Mouse (Mus musculus): Measurements from ENCODE around the gene Mtus2. TPM values are rescaled to one million over a fixed set of nuclear protein-coding genes. Genes with fewer than 3 reads are reported as not detected.

The Mtus2 gene
- total RNA-seq, 1 experiment from 2014 or later = 3.0 TPM

DNA sequence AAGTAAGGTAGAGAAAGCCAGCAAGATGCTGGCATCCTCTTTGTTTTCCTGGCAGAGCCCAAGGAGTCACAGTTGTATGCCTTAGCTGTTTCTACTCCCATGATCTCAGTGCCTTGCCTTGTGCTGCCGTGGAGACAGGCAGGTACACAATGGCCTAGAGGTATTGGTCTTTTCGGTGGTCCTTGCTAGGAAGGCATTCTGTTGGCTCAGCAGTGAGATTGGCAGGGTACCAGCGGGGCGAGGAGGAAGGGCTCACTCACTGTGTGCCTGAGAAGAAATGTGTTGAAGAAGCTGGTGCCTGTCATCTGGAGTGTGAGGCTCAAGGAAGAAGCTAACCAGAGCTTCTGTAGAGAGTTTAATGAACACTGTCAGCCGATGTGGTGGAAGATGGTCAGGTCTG, 1.4 kb upstream of the Mtus2 start:
- no peak for ATAC-seq (ENCODE audit: extremely low read depth, insufficient number of reproducible peaks, low FRiP score, poor library complexity, severe bottlenecking)

DNA sequence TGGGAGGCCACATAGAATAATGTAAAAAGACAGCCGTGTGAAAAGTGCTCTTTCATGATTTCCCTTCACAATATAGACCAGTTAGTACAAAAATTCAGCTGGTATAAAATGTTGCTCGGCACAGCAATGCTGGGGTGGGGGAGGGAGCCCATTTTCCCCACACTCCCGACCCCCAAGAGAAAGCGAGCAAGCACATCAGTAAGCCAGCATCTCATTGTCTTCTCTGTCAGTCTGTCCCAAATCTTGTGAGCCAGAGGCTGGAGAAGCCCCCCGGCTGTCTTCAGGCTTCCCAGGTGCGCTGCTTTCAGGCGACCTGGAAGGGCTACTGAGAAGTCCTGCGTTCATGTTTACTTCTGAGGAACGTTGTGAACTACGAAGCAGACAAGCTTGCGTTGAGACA, 699 bp upstream of the Mtus2 start:
- no peak for ATAC-seq (ENCODE audit: extremely low read depth, insufficient number of reproducible peaks, low FRiP score, poor library complexity, severe bottlenecking)

DNA sequence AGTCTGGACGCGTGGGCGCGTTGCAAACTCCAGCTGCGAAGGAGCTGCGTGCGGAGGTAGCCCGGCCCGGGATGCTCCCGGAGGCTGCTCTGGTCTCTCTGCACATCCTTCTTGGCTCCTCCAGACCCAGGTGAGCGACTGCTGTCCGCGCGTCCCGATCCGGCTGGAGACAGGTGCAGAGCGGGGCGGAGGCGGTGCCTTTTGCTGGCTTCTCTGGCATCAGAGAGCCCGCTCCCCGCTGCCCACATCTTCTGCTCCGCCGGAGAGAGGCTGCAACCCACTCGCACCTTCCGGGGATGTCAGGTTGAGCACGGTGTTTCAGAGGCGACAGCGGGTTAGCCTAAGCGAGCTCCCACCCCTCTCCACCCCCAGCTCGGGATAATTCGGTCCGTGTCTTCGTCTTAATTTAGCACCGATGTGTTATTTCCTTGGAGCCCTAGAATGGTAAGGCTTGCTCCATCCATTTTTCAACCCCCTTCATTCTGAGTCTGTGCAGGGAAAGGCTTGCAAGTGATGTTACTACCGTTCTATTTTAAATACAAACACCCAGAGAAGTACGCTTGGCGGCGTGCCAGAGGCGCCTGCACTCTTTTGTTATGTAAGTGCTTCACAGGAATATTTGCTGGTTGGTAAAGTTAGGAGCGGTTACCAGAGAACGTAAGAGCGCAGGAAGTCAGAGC, 612 bp downstream of the Mtus2 start:
- no peak for ATAC-seq (ENCODE audit: extremely low read depth, insufficient number of reproducible peaks, low FRiP score, poor library complexity, severe bottlenecking)

DNA sequence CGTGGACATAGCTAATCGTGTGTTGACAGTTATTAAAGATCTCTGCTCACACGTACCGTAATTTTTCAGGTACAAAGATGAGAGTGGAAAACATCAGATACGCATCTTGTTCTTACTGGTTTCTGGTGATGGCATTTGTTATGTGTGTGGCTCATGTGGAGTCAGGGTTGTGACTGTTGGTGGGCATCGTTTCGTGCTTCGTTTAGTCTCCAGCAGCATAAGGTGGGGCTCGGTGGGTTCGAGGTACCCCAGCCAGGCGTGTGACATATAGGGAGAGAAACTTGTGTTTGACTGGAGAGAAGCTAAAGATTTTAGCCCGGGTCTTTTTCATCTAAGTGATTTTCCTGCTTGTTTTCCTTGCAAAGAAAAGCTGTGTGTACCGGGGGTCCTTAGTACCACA, 1.4 kb downstream of the Mtus2 start:
- ATAC-seq (ENCODE audit: extremely low read depth, insufficient number of reproducible peaks, low FRiP score, poor library complexity, severe bottlenecking) = no peak

DNA sequence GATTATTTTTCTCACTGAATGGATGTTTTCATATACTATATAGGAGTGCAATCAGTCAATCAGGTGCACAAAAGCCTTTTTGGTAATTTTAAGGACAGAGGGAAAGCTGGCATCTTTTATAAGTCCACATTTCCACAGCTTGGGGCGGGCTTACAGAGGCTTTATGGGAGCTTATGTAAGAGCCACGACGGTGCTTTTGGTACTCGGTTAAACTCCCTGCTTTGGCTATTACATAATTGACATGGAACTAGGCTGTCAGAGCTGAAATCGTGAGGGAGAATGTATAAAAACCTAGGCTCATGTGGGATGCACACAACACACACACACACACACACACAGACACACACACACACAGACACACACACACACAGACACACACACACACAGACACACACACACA, 2.0 kb downstream of the Mtus2 start:
- ATAC-seq (ENCODE audit: extremely low read depth, insufficient number of reproducible peaks, low FRiP score, poor library complexity, severe bottlenecking) = no peak

DNA sequence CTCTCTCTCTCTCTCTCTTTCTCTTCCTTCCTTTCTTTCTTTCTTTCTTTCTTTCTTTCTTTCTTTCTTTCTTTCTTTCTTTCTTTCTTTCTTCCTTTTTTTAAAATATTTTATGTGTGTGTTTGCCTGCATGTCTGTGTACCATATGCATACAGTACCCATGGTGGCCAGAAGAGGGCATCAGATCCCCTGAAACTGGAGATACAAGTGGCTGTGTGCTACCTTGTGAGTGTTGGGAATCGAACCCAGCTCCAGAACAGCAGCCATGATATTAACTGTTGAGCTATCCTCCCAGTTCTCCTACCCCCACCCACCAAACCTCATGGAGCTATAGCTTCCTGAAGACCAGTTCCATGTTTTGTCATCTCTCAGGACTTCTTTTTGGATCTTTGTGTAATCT, 3.7 kb downstream of the Mtus2 start:
- ATAC-seq (ENCODE audit: extremely low read depth, insufficient number of reproducible peaks, low FRiP score, poor library complexity, severe bottlenecking) = no peak

DNA sequence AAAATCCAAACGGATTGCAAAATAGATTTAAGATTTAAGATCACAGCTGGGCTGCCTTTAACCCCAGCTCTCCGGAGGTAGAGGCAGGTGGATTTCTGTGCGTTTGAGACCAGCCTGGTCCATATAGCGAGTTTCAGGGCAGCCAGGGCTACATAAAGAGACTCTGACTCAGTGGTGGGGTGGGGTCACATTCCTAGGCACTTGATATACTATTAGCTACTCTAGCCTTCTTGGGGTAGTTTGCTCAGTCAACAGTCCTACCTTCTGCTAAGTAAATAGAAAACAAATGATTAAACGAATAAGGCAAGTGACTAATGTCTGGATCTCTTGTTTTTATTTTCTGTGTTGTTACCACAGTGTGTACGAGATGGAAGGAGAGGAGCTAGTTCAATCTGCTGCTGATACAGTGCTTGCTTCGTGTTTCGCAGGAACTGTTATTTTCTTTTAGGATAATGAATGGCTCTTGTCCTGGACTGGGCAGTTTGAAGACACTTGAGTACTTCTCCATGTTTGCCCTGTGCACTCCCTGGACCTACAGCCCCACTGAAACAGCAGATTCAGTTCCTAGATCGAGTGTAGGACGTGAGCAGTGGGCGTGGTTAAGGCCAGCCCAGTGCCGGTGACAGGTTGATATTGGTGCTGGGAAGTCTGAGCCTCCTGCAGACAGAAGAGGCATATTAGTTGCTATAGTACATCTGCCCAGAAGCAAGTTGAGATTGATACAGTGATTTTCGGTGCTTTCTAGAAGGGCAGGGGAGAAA, 6.9 kb downstream of the Mtus2 start:
- no peak for ATAC-seq (ENCODE audit: extremely low read depth, insufficient number of reproducible peaks, low FRiP score, poor library complexity, severe bottlenecking)

DNA sequence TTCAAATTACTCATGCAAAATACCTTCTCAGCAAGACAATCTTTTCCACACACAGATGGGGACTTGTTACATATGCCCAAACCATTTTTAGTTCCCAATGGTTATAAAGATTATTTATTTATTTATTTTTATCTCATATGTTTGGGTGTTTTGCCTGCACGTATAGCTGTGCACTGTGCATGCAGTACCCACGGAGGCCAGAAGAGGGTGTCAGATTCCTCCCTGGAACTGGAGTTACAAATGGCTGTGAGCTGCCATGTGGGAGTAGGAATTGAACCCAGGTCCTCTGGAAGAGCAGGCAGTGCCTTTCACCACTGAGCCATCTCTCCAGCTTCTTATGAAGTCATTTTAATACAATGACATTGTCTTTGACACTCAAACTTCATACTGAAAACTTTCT, 7.7 kb downstream of the Mtus2 start:
- ATAC-seq (ENCODE audit: extremely low read depth, insufficient number of reproducible peaks, low FRiP score, poor library complexity, severe bottlenecking) = no peak

DNA sequence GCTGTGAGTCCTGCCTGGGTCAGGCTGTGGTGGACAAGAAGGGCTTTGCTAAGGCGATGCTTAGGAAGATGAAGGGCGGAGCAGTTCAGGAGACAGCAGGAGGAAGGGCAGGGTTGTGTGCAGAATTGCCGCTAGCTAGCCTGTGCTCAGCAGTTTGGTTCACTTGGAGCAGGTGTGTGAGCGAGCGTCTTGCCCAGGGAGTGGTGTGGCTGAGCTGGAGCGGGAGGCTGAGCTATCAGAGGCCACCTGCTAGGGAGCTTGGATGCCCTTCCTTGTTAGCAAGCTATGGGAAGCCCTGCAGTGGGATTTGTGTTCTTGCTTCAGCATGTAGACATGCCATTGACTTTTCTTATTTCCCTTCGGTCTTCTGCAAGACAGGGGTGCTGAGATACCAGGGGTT, 9.5 kb downstream of the Mtus2 start:
- no peak for ATAC-seq (ENCODE audit: extremely low read depth, insufficient number of reproducible peaks, low FRiP score, poor library complexity, severe bottlenecking)

DNA sequence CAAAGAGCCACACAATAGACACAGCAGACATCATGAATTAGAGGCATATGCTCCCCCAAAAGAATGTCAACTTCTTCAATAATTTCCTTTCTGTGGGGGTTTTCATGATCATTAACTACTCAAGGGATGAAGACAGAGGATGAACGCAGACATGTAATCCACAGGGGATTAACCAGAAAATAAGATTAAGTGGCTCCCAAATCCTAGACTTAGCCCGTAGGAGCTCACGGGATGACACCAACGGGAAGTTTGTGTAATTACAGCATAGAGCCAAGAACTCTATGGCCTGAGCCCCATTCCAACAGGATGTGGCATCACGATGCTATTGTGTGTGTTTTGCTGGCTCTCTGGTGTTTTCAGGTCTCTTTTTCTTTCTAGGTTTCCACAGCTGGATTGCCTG, 12.4 kb downstream of the Mtus2 start:
- no peak for ATAC-seq (ENCODE audit: extremely low read depth, insufficient number of reproducible peaks, low FRiP score, poor library complexity, severe bottlenecking)

DNA sequence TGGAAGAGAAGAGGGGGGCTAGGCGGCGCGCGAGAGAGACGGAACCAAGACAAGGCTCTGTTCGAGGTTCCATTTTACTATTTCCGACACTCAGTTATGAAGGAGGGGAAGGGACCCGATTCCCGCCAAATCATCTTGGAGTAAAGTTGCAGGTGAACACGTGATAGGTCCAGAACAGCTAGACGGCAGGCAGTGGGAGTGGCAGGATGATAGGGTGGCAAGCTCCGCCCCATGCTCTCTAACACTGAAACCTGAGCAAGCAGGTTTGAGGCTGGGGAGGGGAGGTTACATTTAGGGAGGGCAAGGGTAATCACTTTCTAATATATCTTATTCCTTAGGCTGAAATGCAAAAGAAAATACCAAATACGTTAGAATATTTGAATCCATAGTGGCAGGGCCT, 18.9 kb downstream of the Mtus2 start:
- ATAC-seq (ENCODE audit: extremely low read depth, insufficient number of reproducible peaks, low FRiP score, poor library complexity, severe bottlenecking) = no peak

DNA sequence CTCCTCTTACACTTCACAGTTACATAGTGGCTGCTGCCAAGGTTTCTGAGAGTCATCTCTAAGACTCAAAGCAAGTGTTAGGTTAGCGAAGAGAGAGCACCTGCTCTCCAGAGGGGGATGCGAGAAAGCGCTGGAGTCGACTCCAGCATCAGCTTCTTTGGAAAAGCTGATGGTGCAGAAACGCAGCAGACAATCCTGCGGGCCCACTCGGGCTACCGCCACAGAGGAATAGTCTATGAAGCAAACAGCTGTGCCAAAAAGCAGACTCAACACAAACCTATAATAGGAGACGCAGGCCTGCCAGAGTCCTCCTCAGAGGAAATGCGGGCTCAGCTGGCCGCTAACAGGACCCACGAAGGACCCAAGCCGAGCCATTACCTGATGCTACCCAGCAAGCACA, 23.5 kb downstream of the Mtus2 start:
- ATAC-seq (ENCODE audit: extremely low read depth, insufficient number of reproducible peaks, low FRiP score, poor library complexity, severe bottlenecking) = no peak

DNA sequence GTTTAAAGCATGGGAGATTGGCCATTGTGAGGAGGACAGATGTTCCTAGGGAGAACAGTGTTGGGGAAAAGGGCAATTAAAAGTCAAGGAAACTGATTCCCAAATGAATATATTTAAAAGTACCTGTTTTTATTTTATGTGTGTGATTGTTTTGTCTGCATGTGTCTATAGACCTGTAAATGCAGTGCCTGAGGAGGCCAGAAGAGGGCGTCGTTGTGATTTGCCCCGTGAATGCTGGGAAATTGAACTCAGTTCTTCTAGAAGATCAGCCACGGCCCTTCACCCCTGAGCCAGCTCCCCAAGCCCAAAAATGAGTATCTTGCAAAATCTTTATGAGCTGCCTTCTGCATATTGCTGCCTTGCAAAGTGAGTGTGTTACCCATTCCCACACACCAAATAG, 33.2 kb downstream of the Mtus2 start:
- no peak for ATAC-seq (ENCODE audit: extremely low read depth, insufficient number of reproducible peaks, low FRiP score, poor library complexity, severe bottlenecking)

DNA sequence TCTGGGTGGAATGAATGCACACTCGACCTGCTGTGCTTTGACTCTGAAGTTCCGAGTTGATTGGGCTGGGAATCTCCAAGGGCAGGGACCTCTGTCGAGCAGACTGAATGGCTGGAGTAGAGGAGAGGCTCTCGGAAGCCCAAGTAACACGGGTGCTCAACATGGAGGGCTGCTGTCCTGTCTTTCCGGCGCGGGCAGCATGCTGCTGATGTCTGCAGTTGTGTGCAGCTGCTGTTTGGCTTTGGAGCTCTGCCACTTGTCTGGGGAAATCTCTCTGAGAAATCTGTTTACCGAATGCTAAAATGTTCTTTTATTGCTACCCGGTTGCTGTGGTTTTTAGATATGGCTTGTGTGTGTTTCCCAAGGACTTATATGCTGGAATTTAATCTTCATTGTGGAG, 33.7 kb downstream of the Mtus2 start:
- no peak for ATAC-seq (ENCODE audit: extremely low read depth, insufficient number of reproducible peaks, low FRiP score, poor library complexity, severe bottlenecking)

DNA sequence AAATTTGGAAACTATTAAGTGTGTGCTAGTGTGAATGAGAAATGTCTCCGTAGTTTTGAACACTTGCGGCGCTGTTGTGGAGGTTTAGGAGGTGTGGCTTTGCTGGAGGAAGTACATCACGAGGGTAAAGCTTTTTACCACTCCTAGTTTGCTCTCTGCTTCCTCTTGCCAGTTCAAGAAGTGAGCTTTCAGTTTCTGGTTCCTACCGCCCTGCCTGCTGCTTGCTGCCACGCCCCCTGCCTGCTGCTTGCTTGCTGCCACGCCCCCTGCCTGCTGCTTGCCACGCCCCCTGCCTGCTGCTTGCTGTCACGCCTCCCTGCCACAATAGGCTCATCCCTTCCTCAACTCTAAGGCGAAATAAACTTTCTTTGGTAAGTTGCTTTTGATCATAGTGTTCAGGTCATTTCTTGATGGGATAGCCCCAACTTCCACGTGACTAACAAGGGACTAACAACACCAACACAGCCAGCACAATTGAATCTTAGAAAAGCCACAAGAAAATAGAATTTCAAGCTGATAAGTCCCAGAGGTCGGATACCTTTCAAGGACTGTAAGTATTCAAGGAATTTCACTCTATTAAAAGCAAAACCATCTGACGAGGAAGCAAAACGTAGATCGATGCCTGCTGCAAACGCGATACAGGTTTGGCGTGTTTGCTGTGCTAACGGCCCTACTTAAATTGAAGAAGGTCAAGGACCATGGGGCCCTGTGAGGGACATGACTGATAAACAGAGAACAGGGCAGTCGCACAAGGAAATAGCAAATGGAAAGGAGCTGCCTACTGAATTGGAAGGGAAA, 35.7 kb downstream of the Mtus2 start:
- no peak for ATAC-seq (ENCODE audit: extremely low read depth, insufficient number of reproducible peaks, low FRiP score, poor library complexity, severe bottlenecking)

DNA sequence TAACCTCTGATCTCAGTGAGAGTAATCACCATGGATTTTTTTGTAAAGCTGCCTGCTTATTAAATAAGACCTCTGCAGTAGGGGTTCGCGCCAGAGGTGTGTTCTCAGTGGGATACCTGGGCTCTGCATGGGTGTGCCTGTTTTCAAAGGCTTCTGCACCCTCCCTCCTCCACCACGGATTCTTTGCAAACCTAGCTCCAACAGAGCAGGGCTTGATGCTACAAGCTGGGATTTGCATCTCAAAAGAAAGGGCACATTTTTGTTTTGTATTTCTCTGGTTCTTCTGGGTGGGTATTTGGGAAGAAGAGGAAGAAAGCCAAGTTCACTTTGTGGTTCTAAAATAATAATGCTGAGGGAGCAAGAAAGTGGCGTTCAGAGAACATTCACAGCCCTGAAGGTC, 48.1 kb downstream of the Mtus2 start:
- ATAC-seq (ENCODE audit: extremely low read depth, insufficient number of reproducible peaks, low FRiP score, poor library complexity, severe bottlenecking) = no peak

DNA sequence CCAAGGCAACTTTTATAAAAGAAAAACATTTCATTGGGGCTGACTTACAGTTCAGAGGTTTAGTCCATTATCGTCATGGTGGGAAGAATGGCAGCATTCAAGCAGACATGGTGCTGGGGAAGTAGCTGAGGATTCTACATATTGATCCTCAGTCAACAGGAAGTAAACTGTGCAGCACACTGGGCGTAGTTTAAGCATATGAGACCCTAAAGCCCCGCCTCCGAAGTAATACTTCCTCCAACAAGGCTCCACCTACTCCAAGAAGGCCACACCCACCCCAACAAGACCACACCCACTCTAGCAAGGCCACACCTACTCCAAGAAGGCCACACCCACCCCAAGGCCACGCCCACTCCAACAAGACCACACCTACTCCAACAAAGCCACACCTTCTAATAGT, 55.0 kb downstream of the Mtus2 start:
- ATAC-seq (ENCODE audit: extremely low read depth, insufficient number of reproducible peaks, low FRiP score, poor library complexity, severe bottlenecking) = no peak

DNA sequence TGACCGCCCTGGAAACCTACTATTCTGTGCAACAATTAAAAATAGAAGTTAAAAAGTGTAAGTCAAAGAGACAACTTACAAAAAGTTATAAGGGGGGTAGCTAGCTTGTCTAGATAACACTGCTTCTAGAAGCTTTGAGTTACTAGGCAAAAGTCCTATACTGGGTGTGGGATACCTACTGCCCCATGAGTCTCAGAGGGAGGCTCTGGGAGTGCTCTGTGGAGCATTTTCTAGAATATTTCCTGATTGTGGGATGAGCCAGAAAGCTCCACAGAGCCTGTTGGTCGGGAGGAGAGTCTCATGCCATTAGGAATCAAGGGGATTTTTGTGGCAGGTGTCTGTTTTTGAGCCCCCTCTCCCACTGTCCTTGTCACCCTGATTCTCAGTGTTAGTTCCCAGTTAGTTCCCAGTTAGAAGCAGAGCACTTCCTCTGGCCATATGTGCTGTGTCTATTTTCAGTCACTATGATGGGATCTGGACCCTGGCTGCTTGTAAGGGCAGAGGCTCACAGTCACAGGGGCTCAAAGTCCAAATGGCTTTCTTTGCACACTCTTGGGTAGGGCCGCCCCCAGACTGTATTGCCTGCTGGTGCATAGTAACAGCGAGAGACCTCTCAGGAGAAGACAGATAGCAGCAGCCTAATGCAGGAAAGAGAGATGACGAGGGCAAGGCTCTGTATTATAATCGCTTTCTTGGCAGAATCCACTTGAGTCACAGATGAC, 57.2 kb downstream of the Mtus2 start:
- no peak for ATAC-seq (ENCODE audit: extremely low read depth, insufficient number of reproducible peaks, low FRiP score, poor library complexity, severe bottlenecking)

DNA sequence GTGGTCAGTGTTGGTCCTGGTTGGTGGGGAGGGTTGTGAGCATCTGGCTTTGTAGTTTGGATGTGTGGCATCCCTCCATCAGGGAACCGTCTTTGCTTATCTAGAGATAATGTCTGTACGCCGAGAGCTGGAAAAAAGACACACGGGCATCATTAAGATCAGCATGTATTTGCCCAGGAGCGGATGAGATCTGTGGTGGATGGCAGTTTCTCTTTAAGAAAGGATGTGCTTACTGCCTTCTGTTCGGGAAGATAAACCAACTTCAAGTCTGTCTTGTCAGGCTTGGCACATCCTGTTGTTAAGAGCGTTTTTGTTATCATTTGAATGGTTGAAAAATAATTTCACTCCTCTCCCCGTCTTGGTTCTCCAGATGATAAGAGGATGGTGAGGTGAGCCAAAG, 58.3 kb downstream of the Mtus2 start:
- no peak for ATAC-seq (ENCODE audit: extremely low read depth, insufficient number of reproducible peaks, low FRiP score, poor library complexity, severe bottlenecking)

All from neutrophil, adult 5-6 weeks (primary cell).